Mouse (Mus musculus) heart, adult 9 months (tissue): ENCODE measurements around the gene Greb1.
A peak's percentile ranks its signal among the peaks of the same experiment; 100 is the strongest.

ENCODE experiments used
- DNase-seq, 2 experiments: peaks; one replicate each; pipeline ENCODE4 v3.0.0; 2022; ENCODE audit warnings: low spot score in 2 of 2

Gene Greb1

GRCm38 (mm10) chr12:16635816-16636215 is 164.9 kb downstream of the Greb1 start:
- no peak for DNase-seq

GRCm38 (mm10) chr12:16634075-16634813 is 166.4 kb downstream of the Greb1 start:
- DNase-seq: peak in 1 of 2 experiments; percentile 46

GRCm38 (mm10) chr12:16633235-16633634 is 167.5 kb downstream of the Greb1 start:
- no peak for DNase-seq

GRCm38 (mm10) chr12:16631423-16631822 is 169.3 kb downstream of the Greb1 start:
- no peak for DNase-seq

GRCm38 (mm10) chr12:16630866-16631185 is 169.9 kb downstream of the Greb1 start:
- DNase-seq: peak in 1 of 2 experiments; percentile 29

GRCm38 (mm10) chr12:16630152-16630865 is 170.4 kb downstream of the Greb1 start:
- DNase-seq: peak; percentile 44 to 54
